Mouse (Mus musculus) ES-Bruce4 (cell line): Measurements from ENCODE around the gene Pnpo. TPM values are rescaled to one million over a fixed set of nuclear protein-coding genes. Genes with fewer than 3 reads are reported as not detected.

Experiments used
- H3K27ac ChIP-seq: 2 replicates; pipeline ENCODE4 v1.5.1; 2012; ENCODE audit warnings: low read length, inconsistent platforms; ENCODE audit not compliant: insufficient read depth
- H3K27me3 ChIP-seq: 2 replicates; pipeline ENCODE4 v1.6.1; 2012; ENCODE audit warnings: mild to moderate bottlenecking, low read length, inconsistent platforms; ENCODE audit not compliant: control insufficient read depth, poor library complexity, insufficient read depth, severe bottlenecking
- H3K36me3 ChIP-seq: 2 replicates; pipeline ENCODE4 v1.6.1; 2012; ENCODE audit warnings: inconsistent platforms, mild to moderate bottlenecking, low read length, moderate library complexity; ENCODE audit not compliant: control insufficient read depth, poor library complexity, insufficient read depth, severe bottlenecking
- H3K4me1 ChIP-seq: one replicate; pipeline ENCODE4 v1.8.1; 2011; ENCODE audit warnings: low read length; ENCODE audit not compliant: control insufficient read depth, insufficient read depth
- H3K4me3 ChIP-seq: 2 replicates; pipeline ENCODE4 v1.5.1; 2011; ENCODE audit warnings: low read depth, mild to moderate bottlenecking, low read length
- H3K9ac ChIP-seq: 2 replicates; pipeline ENCODE4 v1.6.1; 2012; ENCODE audit warnings: low read depth, mild to moderate bottlenecking, inconsistent platforms; ENCODE audit not compliant: poor library complexity, severe bottlenecking
- H3K9me3 ChIP-seq: replicated peaks from 2 replicates; pipeline ENCODE4 v1.6.1; 2012; ENCODE audit warnings: mild to moderate bottlenecking, low read length, inconsistent platforms; ENCODE audit not compliant: control insufficient read depth, poor library complexity, insufficient read depth, severe bottlenecking
- CTCF ChIP-seq: IDR thresholded peaks from one replicate; pipeline ENCODE4 v1.8.1; 2011; ENCODE audit warnings: low read depth, low read length
- EP300 ChIP-seq: IDR thresholded peaks from 2 replicates; pipeline ENCODE4 v1.6.1; 2011; ENCODE audit warnings: low read depth, low read length; ENCODE audit not compliant: insufficient read depth
- POLR2A ChIP-seq: IDR thresholded peaks from one replicate; pipeline ENCODE4 v1.8.1; 2011; ENCODE audit warnings: low read length; ENCODE audit not compliant: insufficient read depth
- polyA plus RNA-seq: library from polyadenylated mRNA; stranded (reverse); fragments of >200 nt; gene quantifications from 2 replicates; pipeline ENCODE4 v1.2.4, GENCODE M21; 2011; ENCODE audit warnings: low read depth; ENCODE audit not compliant: missing spikeins, insufficient read depth, insufficient read length

Gene Pnpo
- polyA plus RNA-seq, 1 experiment = 23.6 TPM

GRCm38 (mm10) chr11:96895886-96896285 is 47.9 kb downstream of the Pnpo start:
- Histone ChIP-seq H3K36me3 (no peaks in the 10 kb centered on the region), H3K27ac (no peak overlapping the region), H3K27me3 (no peaks in the 10 kb centered on the region), H3K9ac (no peak overlapping the region), H3K4me1 (peaks cover 5% of the 10 kb centered on the region), H3K9me3 (no peaks in the 10 kb centered on the region), H3K4me3 (no peak overlapping the region)
- TF ChIP-seq POLR2A (no peak), CTCF (no peak), EP300 (no peak)

GRCm38 (mm10) chr11:96893203-96893842 is 50.5 kb downstream of the Pnpo start:
- H3K4me1 ChIP-seq = peaks cover 5% of the 10 kb centered on the region
- no peaks in the 10 kb centered on the region for H3K36me3 ChIP-seq
- no peak overlapping the region for H3K4me3 ChIP-seq
- H3K27me3 ChIP-seq = no peaks in the 10 kb centered on the region
- TF ChIP-seq CTCF = no peak
- TF ChIP-seq POLR2A = no peak
- TF ChIP-seq EP300 = no peak
- H3K27ac ChIP-seq = no peak overlapping the region
- no peak overlapping the region for H3K9ac ChIP-seq
- H3K9me3 ChIP-seq = no peaks in the 10 kb centered on the region

- Histone ChIP-seq H3K27ac (no peak overlapping the region), H3K9ac (no peak overlapping the region; the same call in 1 of the 2 replicates), H3K4me3 (no peak overlapping the region), H3K4me1 (peaks cover 2% of the 10 kb centered on the region), H3K9me3 (no peaks in the 10 kb centered on the region), H3K27me3 (no peaks in the 10 kb centered on the region), H3K36me3 (no peaks in the 10 kb centered on the region)
- TF ChIP-seq EP300 = no peak
- no peak for TF ChIP-seq CTCF
- no peak for TF ChIP-seq POLR2A
Observed at GRCm38 (mm10) chr11:96891784-96892527, 51.8 kb downstream of the Pnpo start.

Other genes starting within 250 kb of the Pnpo start
- 27.3 and 31.1 TPM in 2 replicates for gene Snx11, start 166.4 kb downstream of the Pnpo start, polyA plus RNA-seq
- gene Cbx1, start 154.9 kb downstream of the Pnpo start, polyA plus RNA-seq = 201 and 202 TPM in 2 replicates
- gene Nfe2l1, start 114.0 kb downstream of the Pnpo start, polyA plus RNA-seq = 181 and 194 TPM in 2 replicates
- 23.9 and 26.2 TPM in 2 replicates for gene Copz2, start 94.1 kb downstream of the Pnpo start, polyA plus RNA-seq
- gene Cdk5rap3, start 27.5 kb downstream of the Pnpo start, polyA plus RNA-seq = 93.3 and 109 TPM in 2 replicates
- 10.9 and 11.1 TPM in 2 replicates for gene Prr15l, start 15.9 kb downstream of the Pnpo start, polyA plus RNA-seq
- gene Sp2, start 39.0 kb upstream of the Pnpo start, polyA plus RNA-seq = 29.0 and 30.5 TPM in 2 replicates
- 12.4 and 13.5 TPM in 2 replicates for gene Sp6, start 69.4 kb upstream of the Pnpo start, polyA plus RNA-seq
- gene Scrn2, start 86.0 kb upstream of the Pnpo start, polyA plus RNA-seq = 6.8 and 7.4 TPM in 2 replicates
- 1.5 and 2.4 TPM in 2 replicates for gene Lrrc46, start 97.4 kb upstream of the Pnpo start, polyA plus RNA-seq
- gene Mrpl10, start 97.6 kb upstream of the Pnpo start, polyA plus RNA-seq = 62.6 and 67.1 TPM in 2 replicates
- gene Osbpl7, start 106.6 kb upstream of the Pnpo start, polyA plus RNA-seq = 8.3 and 9.1 TPM in 2 replicates
- 0.24 TPM in 1 of 2 replicates, not detected in the other for gene Tbx21, start 171.3 kb upstream of the Pnpo start, polyA plus RNA-seq
- gene Tbkbp1, start 207.5 kb upstream of the Pnpo start, polyA plus RNA-seq = 5.4 and 6.1 TPM in 2 replicates
- gene Kpnb1, start 243.9 kb upstream of the Pnpo start, polyA plus RNA-seq = 316 and 345 TPM in 2 replicates